In the genomic region with DNA sequence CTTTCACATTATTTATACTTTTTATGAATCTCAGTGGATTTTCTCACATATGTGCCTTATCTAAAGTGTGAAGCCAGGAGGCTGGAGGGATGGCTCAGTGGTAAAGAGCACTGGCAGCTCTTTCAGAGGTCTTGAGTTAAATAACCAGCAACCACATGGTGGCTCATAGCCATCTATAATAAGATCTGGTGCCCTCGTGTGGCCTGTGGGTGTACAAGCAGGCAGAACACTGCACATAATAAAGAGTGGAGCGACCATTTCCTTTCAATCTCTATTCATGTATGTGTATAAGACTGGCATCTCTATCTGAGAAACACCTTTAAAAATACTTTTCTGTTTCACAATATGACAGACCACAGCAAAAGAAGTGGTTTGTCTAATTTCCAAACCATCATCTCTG, we compare ENCODE assay signal across 9 mouse cellular contexts.
DNase-seq lines count a peak whose midpoint lies in the region; ATAC-seq and TF ChIP-seq lines count a peak whose summit lies in the region.
"Had no signal": no experiment of that assay in that cellular context is flagged by ENCODE, and none has a peak within 500 bp of the region (broad histone marks: within the 10 kb centered on the region; RNA-seq: fewer than 3 reads in every experiment).

No protein-coding gene starts in this region.

- H3K36me3 ChIP-seq in intestine, embryonic 15.5 days = no peaks in the 10 kb centered on the region
- no peaks in the 10 kb centered on the region for H3K36me3 ChIP-seq in intestine, embryonic 16.5 days (ENCODE audit: control insufficient read depth, insufficient read depth, low read length)
- H3K36me3 ChIP-seq in G1E (replicated peaks) = no peaks in the 10 kb centered on the region
- H3K36me3 ChIP-seq in hindbrain, postnatal 0 days (ENCODE audit: insufficient read depth, low read length) = no peaks in the 10 kb centered on the region
- H3K36me3 ChIP-seq in liver, postnatal 0 days (replicated peaks; ENCODE audit: insufficient read depth, low read length) = no peaks in the 10 kb centered on the region

- H3K27me3 ChIP-seq in intestine, embryonic 15.5 days (replicated peaks) = no peaks in the 10 kb centered on the region
- no peaks in the 10 kb centered on the region for H3K27me3 ChIP-seq in intestine, embryonic 16.5 days (replicated peaks; ENCODE audit: control insufficient read depth, insufficient read depth, low read length)
- no peaks in the 10 kb centered on the region for H3K27me3 ChIP-seq in G1E (ENCODE audit: insufficient read depth, low read length)
- H3K27me3 ChIP-seq in hindbrain, postnatal 0 days (ENCODE audit: insufficient read depth, low read length) = no peaks in the 10 kb centered on the region
- H3K27me3 ChIP-seq in liver, postnatal 0 days (ENCODE audit: insufficient read depth, low read length) = no peaks in the 10 kb centered on the region

- no peak overlapping the region for H3K27ac ChIP-seq in intestine, embryonic 15.5 days
- no peak overlapping the region for H3K27ac ChIP-seq in intestine, embryonic 16.5 days (ENCODE audit: low read length)
- H3K27ac ChIP-seq in hindbrain, postnatal 0 days = no peak overlapping the region
- H3K27ac ChIP-seq in liver, postnatal 0 days (ENCODE audit: low read depth) = no peak overlapping the region

- H3K9me3 ChIP-seq in intestine, embryonic 15.5 days = no peaks in the 10 kb centered on the region
- H3K9me3 ChIP-seq in intestine, embryonic 16.5 days (ENCODE audit: control insufficient read depth, low read length) = no peaks in the 10 kb centered on the region
- no peaks in the 10 kb centered on the region for H3K9me3 ChIP-seq in G1E (replicated peaks)
- no peaks in the 10 kb centered on the region for H3K9me3 ChIP-seq in hindbrain, postnatal 0 days (ENCODE audit: low read length)
- no peaks in the 10 kb centered on the region for H3K9me3 ChIP-seq in liver, postnatal 0 days (ENCODE audit: low read length)

- no peak overlapping the region for H3K9ac ChIP-seq in intestine, embryonic 15.5 days
- H3K9ac ChIP-seq in intestine, embryonic 16.5 days (ENCODE audit: low read depth, low read length) = no peak overlapping the region
- no peak overlapping the region for H3K9ac ChIP-seq in hindbrain, postnatal 0 days (replicated peaks; ENCODE audit: low read length)
- H3K9ac ChIP-seq in liver, postnatal 0 days (replicated peaks) = no peak overlapping the region

- no peaks in the 10 kb centered on the region for H3K4me1 ChIP-seq in intestine, embryonic 15.5 days (replicated peaks)
- H3K4me1 ChIP-seq in intestine, embryonic 16.5 days (ENCODE audit: control insufficient read depth, insufficient read depth, low read length) = no peaks in the 10 kb centered on the region
- no peaks in the 10 kb centered on the region for H3K4me1 ChIP-seq in G1E (ENCODE audit: insufficient read depth, low read depth, low read length)
- no peaks in the 10 kb centered on the region for H3K4me1 ChIP-seq in hindbrain, postnatal 0 days (ENCODE audit: insufficient read depth, low read length)
- H3K4me1 ChIP-seq in liver, postnatal 0 days (ENCODE audit: insufficient read depth) = no peaks in the 10 kb centered on the region

- WGBS in intestine, embryonic 15.5 days = 27% methylated on average over 2 of the region's 2 CpGs
- WGBS in intestine, embryonic 16.5 days = 24% methylated on average over 2 of the region's 2 CpGs
- 21% methylated on average over 2 of the region's 2 CpGs for WGBS in hindbrain, postnatal 0 days
- 20% methylated on average over 2 of the region's 2 CpGs for WGBS in liver, postnatal 0 days (ENCODE audit: insufficient replicate concordance)

- no peak for TF ChIP-seq EP300 in liver, postnatal 0 days (IDR thresholded peaks at IDR 0.05; ENCODE audit: low read depth)

- H3K4me3 ChIP-seq in intestine, embryonic 15.5 days (replicated peaks) = no peak overlapping the region
- H3K4me3 ChIP-seq in intestine, embryonic 16.5 days (ENCODE audit: low read length) = no peak overlapping the region
- H3K4me3 ChIP-seq in G1E (ENCODE audit: low read depth, low read length) = no peak overlapping the region
- H3K4me3 ChIP-seq in hindbrain, postnatal 0 days (ENCODE audit: low read length) = no peak overlapping the region
- H3K4me3 ChIP-seq in liver, postnatal 0 days (ENCODE audit: low read depth, low read length) = no peak overlapping the region
- H3K4me3 ChIP-seq: erythroblast, embryonic 14.5 days had no signal

- peak; percentile 62; the same call in 1 of the 2 replicates for ATAC-seq in intestine, embryonic 15.5 days
- ATAC-seq in intestine, embryonic 16.5 days = no peak
- ATAC-seq in G1E (ENCODE audit: extremely low read depth, insufficient number of reproducible peaks, low FRiP score, poor library complexity, severe bottlenecking) = peak; percentile 68
- ATAC-seq in hindbrain, postnatal 0 days = peak; percentile 74
- peak; percentile 66; the same call in 1 of the 2 replicates for ATAC-seq in liver, postnatal 0 days

- TF ChIP-seq CTCF in G1E (IDR thresholded peaks at IDR 0.05; ENCODE audit: low read depth, low read length) = peak; percentile 39; the same call in 1 of the 2 replicates
- peak; percentile 70 for TF ChIP-seq CTCF in hindbrain, postnatal 0 days (IDR thresholded peaks at IDR 0.05; ENCODE audit: low read depth)
- peak; percentile 76 for TF ChIP-seq CTCF in liver, postnatal 0 days (IDR thresholded peaks at IDR 0.05; ENCODE audit: low read depth)

- DNase-seq in G1E (ENCODE audit: low spot score) = no peak
- DNase-seq in cerebellum, postnatal 14 days = peak; percentile 49 to 64
- DNase-seq in hindbrain, postnatal 0 days (ENCODE audit: low spot score) = peak; percentile 70
- peak; percentile 59 for DNase-seq in liver, postnatal 0 days
- DNase-seq in retina, embryonic 14.5 days (ENCODE audit: low spot score) = peak; percentile 52
- no peak for DNase-seq in layer of hippocampus, adult 9-11 months

- no peak overlapping the region for H3K4me2 ChIP-seq in intestine, embryonic 15.5 days (replicated peaks)
- no peak overlapping the region for H3K4me2 ChIP-seq in intestine, embryonic 16.5 days (ENCODE audit: low read depth, low read length)
- no peak overlapping the region for H3K4me2 ChIP-seq in hindbrain, postnatal 0 days (ENCODE audit: low read depth, low read length)
- no peak overlapping the region for H3K4me2 ChIP-seq in liver, postnatal 0 days (ENCODE audit: low read depth, low read length)

Comparison
In these comparisons a context has a peak if more than half of its experiments do, and no peak if none do; other contexts are left out.
1. DNase-seq: peak in cerebellum, postnatal 14 days (2 of 2), hindbrain, postnatal 0 days (single experiment), liver, postnatal 0 days (single experiment) and retina, embryonic 14.5 days (single experiment); none in G1E (single experiment) and layer of hippocampus, adult 9-11 months (single experiment).
2. Peak in every context shown above with its lines, with median percentiles within 50 percentile points of each other: CTCF ChIP-seq.